Mouse (Mus musculus) midbrain, postnatal 0 days (tissue): ENCODE measurements around the gene Def6. TPM values are rescaled to one million over a fixed set of nuclear protein-coding genes. Genes with fewer than 3 reads are reported as not detected.

ENCODE experiments used
- ATAC-seq: fragments of 200-750 bp; cut with Nextera tagmentation; 2 replicates; pipeline ENCODE4 v1.8.0; 2017; ENCODE audit warnings: moderate number of reproducible peaks, mild to moderate bottlenecking, moderate TSS enrichment, moderate library complexity; ENCODE audit not compliant: low FRiP score
- DNase-seq: peaks from one replicate; pipeline ENCODE4 v3.0.0-alpha.2; 2015; ENCODE audit warnings: low spot score
- H3K27ac ChIP-seq: fragments of 300-500 bp; sonication (generic); 2 replicates; pipeline ENCODE4 v1.5.1; 2014; ENCODE audit warnings: low read depth, mild to moderate bottlenecking, low read length, mixed read lengths
- H3K27me3 ChIP-seq: fragments of 300-500 bp; sonication (generic); 2 replicates; pipeline ENCODE4 v1.6.1; 2014; ENCODE audit warnings: low read length, control low read depth, mixed read lengths; ENCODE audit not compliant: insufficient read depth
- H3K36me3 ChIP-seq: fragments of 300-500 bp; sonication (generic); 2 replicates; pipeline ENCODE4 v1.6.1; 2014; ENCODE audit warnings: low read length, control low read depth, mixed read lengths; ENCODE audit not compliant: insufficient read depth
- H3K4me1 ChIP-seq: fragments of 300-500 bp; sonication (generic); 2 replicates; pipeline ENCODE4 v1.6.1; 2014; ENCODE audit warnings: mild to moderate bottlenecking, control low read depth, antibody characterized with exemption, low read length, mixed read lengths; ENCODE audit not compliant: insufficient read depth
- H3K4me2 ChIP-seq: fragments of 300-500 bp; sonication (generic); 2 replicates; pipeline ENCODE4 v1.6.1; 2014; ENCODE audit warnings: low read depth, mild to moderate bottlenecking, low read length, mixed read lengths; ENCODE audit not compliant: poor library complexity, severe bottlenecking
- H3K4me3 ChIP-seq: fragments of 300-500 bp; sonication (generic); 2 replicates; pipeline ENCODE4 v1.5.1; 2014; ENCODE audit warnings: low read depth, mild to moderate bottlenecking, low read length, moderate library complexity
- H3K9ac ChIP-seq: fragments of 300-500 bp; sonication (generic); replicated peaks from 2 replicates; pipeline ENCODE4 v1.6.1; 2014; ENCODE audit warnings: mild to moderate bottlenecking, low read length, moderate library complexity, mixed read lengths; ENCODE audit not compliant: poor library complexity, severe bottlenecking
- H3K9me3 ChIP-seq: fragments of 300-500 bp; sonication (generic); 2 replicates; pipeline ENCODE4 v1.6.1; 2016; ENCODE audit warnings: low read length, control low read depth
- CTCF ChIP-seq: IDR thresholded peaks from 2 replicates; pipeline ENCODE4 v1.5.1; 2016; ENCODE audit warnings: antibody characterized with exemption, mild to moderate bottlenecking
- WGBS: fragments of 180-500 bp; shearing (Covaris S2); extraction: QIAGEN DNeasy Blood & Tissue Kit; methylation state at CpG from one replicate; pipeline ENCODE4 v1.1.7; 2014; 5-methylcytosine and 5-hydroxymethylcytosine counted together
- polyA plus RNA-seq: library from polyadenylated mRNA; unstranded; fragments of >200 nt; fragmentation: Nextera tagmentation; extraction: Ambion mirVana; gene quantifications from 2 replicates; pipeline ENCODE4 v1.2.1, GENCODE M21; 2015
- total RNA-seq: library from RNA; depleted of rRNA; stranded (reverse); fragments of >200 nt; gene quantifications from 2 replicates; pipeline ENCODE4 v1.2.3, GENCODE M21; 2014

The Def6 gene
- total and polyA plus RNA-seq, 2 experiments from 2014 or later = 6.7 to 8.3 TPM

DNA sequence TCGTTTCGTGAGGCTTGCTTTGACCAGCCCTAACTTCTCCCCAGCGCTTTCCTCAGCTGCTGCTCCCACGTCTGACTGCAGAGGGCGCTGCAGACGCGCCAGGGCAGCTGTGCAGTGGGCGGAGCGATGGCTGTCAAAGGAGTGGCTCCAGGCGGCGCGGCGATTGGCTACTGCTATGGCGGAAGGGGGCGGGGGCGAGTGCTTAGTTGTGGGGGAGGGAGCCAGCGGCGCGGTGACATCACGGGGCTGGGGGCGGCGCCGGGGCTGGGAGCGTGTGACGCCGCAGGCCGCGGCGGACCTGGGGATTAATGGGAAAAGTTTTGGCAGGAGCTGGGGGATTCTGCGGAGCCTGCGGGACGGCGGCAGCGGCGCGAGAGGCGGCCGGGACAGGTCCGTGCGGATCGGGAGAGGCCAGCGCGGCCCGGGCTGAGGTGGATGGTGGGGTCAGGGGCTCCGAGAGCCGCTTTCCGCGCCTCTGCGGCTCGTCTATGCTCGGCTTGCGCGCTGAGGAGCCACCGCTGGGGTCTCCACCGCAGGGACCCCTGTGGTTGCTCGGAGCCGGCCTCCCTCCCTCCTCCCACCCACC lies 25.0 kb downstream of the Def6 start, which contains the start of gene Ppard:
Gene Ppard, plus strand, starts transcription at position 226 of the 586 bp plus-strand sequence.
- Histone ChIP-seq H3K4me1 (peaks cover 5% of the 10 kb centered on the region; the same call in 1 of the 2 replicates), H3K27me3 (no peaks in the 10 kb centered on the region), H3K27ac (peak within 1 kb of the TSS; percentile 51; the same call in 1 of the 2 replicates), H3K9me3 (no peaks in the 10 kb centered on the region), H3K4me2 (peak within 1 kb of the TSS; percentile 95), H3K9ac (peak within 1 kb of the TSS; percentile 77), H3K4me3 (peak within 1 kb of the TSS; percentile 66), H3K36me3 (no peaks in the 10 kb centered on the region)
- under 1% methylated on average over 35 of the region's 57 CpGs for WGBS
- ATAC-seq = peak; percentile 93
- peak; percentile 99 for TF ChIP-seq CTCF
- peak; percentile 98 for DNase-seq

DNA sequence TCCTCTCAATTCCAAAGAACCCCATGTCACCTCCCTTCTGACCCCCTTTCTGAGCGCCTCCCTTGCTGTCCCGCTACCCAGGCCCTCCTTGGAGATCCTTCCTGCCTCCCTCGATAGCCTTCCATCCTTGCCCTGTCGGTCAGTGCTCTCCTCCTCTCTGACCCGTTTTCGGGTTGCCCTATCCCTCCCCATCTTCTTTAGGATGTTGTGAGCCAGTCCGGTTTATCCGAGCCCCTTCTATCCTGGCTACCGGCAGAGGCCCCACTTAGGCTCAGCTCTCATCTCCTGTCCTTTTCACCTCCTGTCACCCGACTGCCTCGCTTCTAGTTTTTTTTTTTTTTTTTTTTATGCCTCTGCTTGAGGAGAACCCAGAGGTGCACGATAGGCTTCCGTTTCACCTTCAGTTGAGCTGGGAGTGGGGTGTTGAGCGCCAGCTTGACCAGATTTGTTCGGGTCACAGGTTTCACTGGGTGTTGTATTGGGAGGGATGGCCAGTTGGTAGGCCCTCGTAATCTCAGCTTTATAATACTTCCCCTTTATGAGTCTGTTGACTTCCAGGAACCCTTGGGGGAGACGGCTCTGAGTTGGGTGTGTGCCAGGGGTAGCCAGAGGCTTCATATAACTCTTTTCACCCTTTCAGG lies 25.6 kb downstream of the Def6 start:
- H3K4me3 ChIP-seq = peak overlapping the region; percentile 66
- ATAC-seq (0 out of 2 replicates have a peak, but pooled peaks have one; percentile 8), DNase-seq (no peak)
- H3K9ac ChIP-seq = peak overlapping the region; percentile 77
- TF ChIP-seq CTCF = no peak
- H3K4me1 ChIP-seq = peaks cover 5% of the 10 kb centered on the region; the same call in 1 of the 2 replicates
- H3K27ac ChIP-seq = peak overlapping the region; percentile 51; the same call in 1 of the 2 replicates
- WGBS = 5% methylated on average over 16 of the region's 17 CpGs
- no peaks in the 10 kb centered on the region for H3K9me3 ChIP-seq
- H3K36me3 ChIP-seq = no peaks in the 10 kb centered on the region
- H3K27me3 ChIP-seq = no peaks in the 10 kb centered on the region
- H3K4me2 ChIP-seq = peak overlapping the region; percentile 95

- Histone ChIP-seq H3K4me2 (no peak overlapping the region; the same call in 1 of the 2 replicates), H3K27ac (no peak overlapping the region), H3K4me3 (no peak overlapping the region), H3K9me3 (no peaks in the 10 kb centered on the region), H3K9ac (no peak overlapping the region), H3K27me3 (no peaks in the 10 kb centered on the region), H3K4me1 (peaks cover 5% of the 10 kb centered on the region; the same call in 1 of the 2 replicates), H3K36me3 (no peaks in the 10 kb centered on the region)
- TF ChIP-seq CTCF = no peak
- 81% methylated on average over 5 of the region's 5 CpGs for WGBS
- ATAC-seq (no peak), DNase-seq (no peak)
Measured at GRCm38 (mm10) chr17:28234641-28235040, 27.1 kb downstream of the Def6 start.

- no peak overlapping the region for H3K27ac ChIP-seq
- no peak overlapping the region for H3K9ac ChIP-seq
- no peak overlapping the region for H3K4me2 ChIP-seq
- TF ChIP-seq CTCF = no peak
- H3K4me3 ChIP-seq = no peak overlapping the region
- peak; percentile 26 for DNase-seq
- H3K36me3 ChIP-seq = 0 out of 2 replicates have a peak, but pooled peaks cover under 1% of the 10 kb centered on the region
- H3K9me3 ChIP-seq = no peaks in the 10 kb centered on the region
- H3K27me3 ChIP-seq = no peaks in the 10 kb centered on the region
- no peak for ATAC-seq
- 77% methylated on average over 7 of the region's 7 CpGs for whole genome bisulfite sequencing
- H3K4me1 ChIP-seq = peaks cover 5% of the 10 kb centered on the region; the same call in 1 of the 2 replicates
Measured at GRCm38 (mm10) chr17:28235982-28236635, 28.5 kb downstream of the Def6 start.

DNA sequence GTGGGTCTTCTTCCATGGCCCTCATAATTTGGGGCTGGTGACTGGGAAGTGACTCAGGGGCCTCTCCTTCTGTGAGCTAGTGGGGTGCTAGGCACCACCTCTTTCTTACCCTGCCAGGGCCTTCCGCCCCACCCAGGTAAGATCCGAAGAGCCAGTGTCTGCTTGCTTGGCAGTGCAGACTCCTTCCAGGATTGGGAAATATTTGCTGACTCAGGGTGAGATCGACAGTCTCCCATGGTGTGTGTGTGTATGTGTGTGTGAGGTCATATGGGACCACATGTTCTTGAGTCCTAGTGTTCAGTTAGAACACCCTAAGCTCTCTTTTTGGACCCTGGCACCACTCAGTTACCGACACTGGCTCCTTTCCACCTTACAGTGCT lies 29.0 kb downstream of the Def6 start:
- 80% methylated on average over 4 of the region's 4 CpGs for WGBS
- H3K9me3 ChIP-seq = no peaks in the 10 kb centered on the region
- H3K9ac ChIP-seq = no peak overlapping the region
- TF ChIP-seq CTCF = no peak
- H3K27me3 ChIP-seq = no peaks in the 10 kb centered on the region
- peaks cover 5% of the 10 kb centered on the region; the same call in 1 of the 2 replicates for H3K4me1 ChIP-seq
- no peak overlapping the region for H3K4me2 ChIP-seq
- peaks cover 3% of the 10 kb centered on the region; the same call in 1 of the 2 replicates for H3K36me3 ChIP-seq
- no peak overlapping the region for H3K27ac ChIP-seq
- H3K4me3 ChIP-seq = no peak overlapping the region
- DNase-seq = no peak
- ATAC-seq = no peak
